Mouse (Mus musculus) kidney, adult 2 months (tissue): ENCODE data around the gene BC037034. TPM values are rescaled to one million over a fixed set of nuclear protein-coding genes. Genes with fewer than 3 reads are reported as not detected.

ENCODE experiments used
- DNase-seq: peaks from one replicate; pipeline ENCODE4 v3.0.0; 2021
- H3K27ac ChIP-seq: fragments of 200-500 bp; 2 replicates; pipeline ENCODE4 v1.5.1; 2012; ENCODE audit warnings: low read depth, low read length, control low read depth, inconsistent platforms; ENCODE audit not compliant: insufficient read depth
- H3K27me3 ChIP-seq: fragments of 200-500 bp; replicated peaks from 2 replicates; pipeline ENCODE4 v1.6.1; 2012; ENCODE audit warnings: mild to moderate bottlenecking, moderate library complexity, low read length, inconsistent platforms; ENCODE audit not compliant: control insufficient read depth, insufficient read depth
- H3K36me3 ChIP-seq: fragments of 200-500 bp; 2 replicates; pipeline ENCODE4 v1.6.1; 2012; ENCODE audit warnings: mild to moderate bottlenecking, moderate library complexity, low read length, inconsistent platforms; ENCODE audit not compliant: control insufficient read depth, insufficient read depth
- H3K4me1 ChIP-seq: fragments of 200-500 bp; 2 replicates; pipeline ENCODE4 v1.6.1; 2011; ENCODE audit warnings: low read length; ENCODE audit not compliant: control insufficient read depth, insufficient read depth
- H3K4me3 ChIP-seq: fragments of 200-500 bp; 2 replicates; pipeline ENCODE4 v1.5.1; 2011; ENCODE audit warnings: mild to moderate bottlenecking, low read depth, low read length, control low read depth; ENCODE audit not compliant: insufficient read depth
- CTCF ChIP-seq: fragments of 200-500 bp; conservative IDR thresholded peaks from 2 replicates; pipeline ENCODE4 v1.5.1; 2011; ENCODE audit warnings: low read depth, mild to moderate bottlenecking, control low read depth, low read length, moderate library complexity, mixed read lengths; ENCODE audit not compliant: insufficient read depth, insufficient read length
- POLR2A ChIP-seq: fragments of 200-500 bp; IDR thresholded peaks from one replicate; pipeline ENCODE4 v1.6.1; 2011; ENCODE audit warnings: low read depth, low read length, control low read depth
- WGBS: fragments of 180-500 bp; shearing (Covaris S2); methylation state at CpG from one replicate; pipeline ENCODE4 v1.1.7; 2018; 5-methylcytosine and 5-hydroxymethylcytosine counted together
- polyA plus RNA-seq: library from polyadenylated mRNA; depleted of rRNA; stranded (reverse); fragments of >200 nt; gene quantifications from 2 replicates; pipeline ENCODE4 v1.2.3, GENCODE M21; 2012

BC037034 gene
- polyA plus RNA-seq, 1 experiment = 28.5 TPM

DNA sequence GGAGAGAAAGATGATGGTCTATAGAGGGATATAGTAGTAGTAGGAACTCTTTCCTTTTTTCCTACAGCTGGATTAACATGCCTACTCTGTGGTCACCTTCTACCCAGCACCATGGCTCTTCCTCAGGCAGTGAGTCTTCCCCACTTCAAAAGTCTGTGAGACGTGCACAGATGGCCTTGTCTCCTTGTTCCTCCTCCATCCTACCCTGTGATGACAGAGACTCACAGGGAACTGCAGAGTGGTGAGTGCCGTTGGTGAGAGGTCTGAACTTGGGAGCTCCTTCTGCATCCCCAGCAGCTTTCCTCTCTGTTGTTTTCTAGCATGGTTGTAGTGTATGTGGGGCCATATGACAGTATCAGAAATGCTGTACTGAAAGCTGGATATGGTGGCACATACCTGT, 18.0 kb upstream of the BC037034 start:
- no peak for DNase-seq
- WGBS = 86% methylated on average over 2 of the region's 2 CpGs
- no peak for TF ChIP-seq POLR2A
- no peak for TF ChIP-seq CTCF
- H3K4me3 ChIP-seq = no peak overlapping the region
- H3K36me3 ChIP-seq = no peaks in the 10 kb centered on the region
- H3K27me3 ChIP-seq = no peaks in the 10 kb centered on the region; the same call in 1 of the 2 replicates
- H3K4me1 ChIP-seq = no peaks in the 10 kb centered on the region
- no peak overlapping the region for H3K27ac ChIP-seq

DNA sequence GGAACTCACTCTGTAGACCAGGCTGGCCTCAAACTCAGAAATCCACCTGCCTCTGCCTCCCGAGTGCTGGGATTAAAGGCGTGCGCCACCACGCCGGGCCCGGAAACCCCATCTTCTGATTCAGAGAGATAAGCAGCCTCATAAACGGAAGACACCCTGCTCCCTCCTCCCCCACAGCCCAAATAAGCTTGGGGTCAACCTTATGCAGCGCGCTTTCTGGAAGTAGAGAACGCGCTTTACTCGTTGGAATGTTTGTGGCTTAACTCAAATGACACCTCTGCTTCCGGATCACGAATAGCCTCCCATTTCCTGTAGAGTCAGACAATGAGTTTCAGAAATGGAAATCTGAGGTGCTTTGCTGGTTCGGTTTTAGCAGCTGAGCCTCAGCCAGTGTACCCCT, 17.0 kb upstream of the BC037034 start:
- H3K36me3 ChIP-seq = no peaks in the 10 kb centered on the region
- DNase-seq = no peak
- H3K27ac ChIP-seq = no peak overlapping the region
- no peaks in the 10 kb centered on the region for H3K4me1 ChIP-seq
- H3K27me3 ChIP-seq = no peaks in the 10 kb centered on the region; the same call in 1 of the 2 replicates
- WGBS = 90% methylated on average over 15 of the region's 15 CpGs
- TF ChIP-seq POLR2A (no peak), CTCF (no peak)
- no peak overlapping the region for H3K4me3 ChIP-seq

DNA sequence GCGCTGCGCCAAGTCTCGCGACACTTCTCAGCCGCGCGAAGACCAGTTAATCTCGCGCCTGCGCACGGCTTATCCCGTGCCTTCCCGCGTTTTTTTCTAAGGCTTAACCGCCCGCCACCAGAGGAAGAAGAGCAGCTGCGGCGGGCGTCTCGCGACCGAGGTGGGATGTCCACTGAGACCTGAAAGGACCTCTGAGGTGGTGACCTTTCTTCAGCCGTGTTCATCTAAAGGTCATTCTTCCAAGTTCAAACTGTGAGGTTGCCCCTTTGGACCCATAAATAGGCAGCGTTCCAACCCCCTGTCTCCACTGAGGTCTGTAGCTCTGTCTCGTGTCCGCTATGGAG, 16.6 kb upstream of the BC037034 start:
- H3K4me3 ChIP-seq = peak overlapping the region; percentile 34; the same call in 1 of the 2 replicates
- no peaks in the 10 kb centered on the region; the same call in 1 of the 2 replicates for H3K27me3 ChIP-seq
- WGBS = 27% methylated on average over 26 of the region's 26 CpGs
- no peak for TF ChIP-seq POLR2A
- TF ChIP-seq CTCF = no peak
- H3K4me1 ChIP-seq = no peaks in the 10 kb centered on the region
- DNase-seq = peak; percentile 16
- no peaks in the 10 kb centered on the region for H3K36me3 ChIP-seq
- no peak overlapping the region for H3K27ac ChIP-seq

DNA sequence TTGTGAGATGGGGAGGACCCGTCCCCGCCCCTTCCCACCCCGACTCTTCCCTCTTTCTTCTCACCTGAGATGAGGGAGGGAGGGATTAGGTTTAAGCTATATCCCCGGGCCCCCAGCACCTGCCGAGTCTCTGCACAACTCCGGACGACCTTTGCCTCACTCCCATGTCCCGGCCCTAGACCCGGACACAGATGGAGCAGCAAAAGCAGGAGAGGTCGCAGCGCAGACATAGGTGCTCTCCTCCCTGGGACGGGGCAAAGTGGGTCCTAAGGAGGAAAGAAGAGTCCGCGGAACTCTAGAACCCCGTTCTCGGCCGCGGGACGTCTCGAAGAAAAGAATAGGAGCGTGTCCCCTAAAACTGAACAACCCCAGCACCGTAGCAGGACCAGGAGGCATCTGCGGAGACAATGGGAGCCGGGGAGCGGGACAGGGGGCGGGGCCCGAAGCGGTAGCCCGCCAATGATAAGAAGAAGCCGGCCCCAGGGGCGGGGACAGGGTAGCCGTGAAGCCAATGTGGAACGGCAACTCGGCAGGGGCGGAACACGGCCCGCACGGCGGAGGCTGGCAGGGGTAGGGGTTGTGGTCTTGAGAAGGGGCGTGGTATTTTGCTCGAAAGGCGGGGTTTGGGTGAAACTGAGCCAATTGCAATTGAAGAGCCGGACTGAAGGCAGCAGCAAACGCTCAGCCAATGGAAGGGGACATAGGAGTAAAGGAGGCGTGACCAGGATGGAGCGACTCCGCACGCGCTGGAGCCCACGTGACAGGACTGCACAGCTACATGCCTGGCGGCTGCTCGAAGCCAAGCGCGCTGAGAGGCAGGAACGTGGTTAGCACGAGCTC, 16.0 kb upstream of the BC037034 start, which contains the start of the genes Gm43720, Gpc2 and Stag3:
Gm43720 (minus strand) TSS at position 374 of the 840 bp plus-strand sequence.
Gpc2 (minus strand) TSS at position 421 of the 840 bp plus-strand sequence.
Stag3 (plus strand) TSS at position 656 of the 840 bp plus-strand sequence.
- DNase-seq = peak; percentile 83
- Histone ChIP-seq H3K36me3 (no peaks in the 10 kb centered on the region), H3K4me1 (no peaks in the 10 kb centered on the region), H3K27me3 (no peaks in the 10 kb centered on the region), H3K4me3 (peak within 1 kb of the TSS; percentile 37), H3K27ac (no peak within 1 kb of the TSS)
- 2% methylated on average over 56 of the region's 56 CpGs for WGBS
- TF ChIP-seq CTCF (no peak), POLR2A (no peak)

DNA sequence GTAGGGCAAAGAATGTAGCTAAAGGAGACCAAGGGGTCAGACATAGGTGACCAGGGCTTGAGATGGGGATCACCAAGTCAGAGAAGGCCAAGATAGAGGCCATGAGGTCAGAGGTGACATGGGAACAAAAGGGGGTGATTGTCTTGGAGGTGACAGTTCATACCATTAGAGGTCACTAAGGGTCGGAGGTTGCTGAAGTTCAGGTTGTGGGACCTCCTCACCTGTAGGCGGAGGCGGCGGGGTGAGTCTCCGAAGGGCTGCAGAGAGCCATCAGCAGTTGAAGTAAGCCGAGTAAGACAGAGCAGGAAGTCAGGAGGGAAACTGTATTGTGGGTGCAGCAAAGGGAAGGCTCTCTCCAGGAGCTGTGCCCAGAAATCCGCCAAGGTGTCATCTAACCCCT, 14.2 kb upstream of the BC037034 start:
- WGBS = 94% methylated on average over 7 of the region's 7 CpGs
- TF ChIP-seq POLR2A (no peak), CTCF (no peak)

DNA sequence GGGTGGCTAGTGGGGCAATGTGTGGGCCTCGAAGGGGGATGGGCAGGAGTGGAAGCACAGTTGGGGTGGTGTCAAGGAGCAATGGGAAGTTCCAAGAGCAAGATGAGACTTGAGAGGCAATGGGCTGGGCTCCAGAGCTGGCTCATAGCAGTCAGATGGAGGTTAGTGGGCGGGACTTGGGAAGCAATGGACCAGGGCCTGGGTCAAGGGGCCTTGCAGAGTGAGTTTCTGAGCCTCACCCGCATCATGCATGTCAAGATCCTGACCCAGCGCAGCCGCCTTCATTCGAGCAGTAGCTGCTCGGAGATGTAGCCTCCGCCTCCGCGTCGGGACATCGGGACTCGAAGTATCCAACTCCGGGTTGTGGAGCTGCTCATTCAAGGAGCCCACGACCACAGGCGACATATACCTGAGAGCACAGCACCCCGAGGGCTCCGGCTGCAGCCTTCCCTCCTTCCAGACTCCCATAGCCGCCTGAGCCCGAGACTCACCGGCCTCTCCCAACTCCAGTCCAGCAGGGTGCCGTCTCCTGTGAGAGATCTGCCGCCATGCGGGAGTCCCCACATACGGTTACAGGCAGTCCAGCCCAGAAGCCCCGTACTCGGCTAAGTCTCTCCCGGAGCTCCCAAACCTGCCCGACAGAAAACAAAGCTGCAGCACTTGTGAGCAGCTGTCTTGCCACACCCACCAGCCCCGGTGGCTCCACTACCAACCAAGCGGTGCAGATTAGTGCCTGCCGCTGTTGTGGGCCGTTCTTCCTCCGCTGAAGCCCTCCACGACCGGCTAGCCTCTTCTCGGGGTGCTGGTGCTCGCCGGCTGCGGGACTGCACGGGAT, 11.6 kb upstream of the BC037034 start:
- 31% methylated on average over 41 of the region's 41 CpGs for WGBS
- no peak overlapping the region for H3K4me3 ChIP-seq
- H3K27ac ChIP-seq = no peak overlapping the region
- H3K27me3 ChIP-seq = no peaks in the 10 kb centered on the region
- H3K36me3 ChIP-seq = no peaks in the 10 kb centered on the region
- H3K4me1 ChIP-seq = no peaks in the 10 kb centered on the region
- peak; percentile 56 for DNase-seq
- TF ChIP-seq CTCF (no peak), POLR2A (no peak)

More for the DNA sequence above, 14.2 kb upstream of the BC037034 start:
- Histone ChIP-seq H3K27me3 (no peaks in the 10 kb centered on the region), H3K4me3 (no peak overlapping the region), H3K36me3 (no peaks in the 10 kb centered on the region), H3K27ac (no peak overlapping the region), H3K4me1 (no peaks in the 10 kb centered on the region)
- DNase-seq = no peak

DNA sequence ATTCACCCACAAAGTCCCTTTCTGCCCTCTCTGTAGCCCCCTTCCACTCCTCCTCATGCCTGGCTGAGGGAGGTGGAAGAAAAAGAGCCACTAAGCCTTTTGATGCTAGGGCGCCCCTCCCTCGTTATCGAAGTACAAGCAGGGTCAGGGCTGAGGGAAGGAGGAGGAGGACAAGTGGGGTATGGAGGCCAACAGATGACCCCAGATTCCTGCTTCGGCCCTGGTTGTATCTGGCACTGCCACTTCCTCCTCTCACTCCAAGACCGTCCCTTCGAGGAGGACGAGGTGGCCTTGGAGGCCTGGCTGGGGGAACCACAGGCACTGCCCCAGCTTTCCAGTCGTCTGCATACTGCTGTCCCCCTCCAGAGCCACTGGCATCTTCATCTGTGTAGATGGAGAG, 10.4 kb upstream of the BC037034 start:
- H3K4me1 ChIP-seq = no peaks in the 10 kb centered on the region
- H3K4me3 ChIP-seq = no peak overlapping the region
- no peak overlapping the region for H3K27ac ChIP-seq
- H3K27me3 ChIP-seq = no peaks in the 10 kb centered on the region
- 83% methylated on average over 8 of the region's 8 CpGs for WGBS
- TF ChIP-seq POLR2A = no peak
- no peak for DNase-seq
- H3K36me3 ChIP-seq = no peaks in the 10 kb centered on the region
